Mouse (Mus musculus): ENCODE data around the gene Gm28729. TPM values are rescaled to one million over a fixed set of nuclear protein-coding genes. Genes with fewer than 3 reads are reported as not detected.
"Not testable (repeated sequence)": the region's sequence is repeated elsewhere in the genome, so short reads cannot be mapped to it uniquely, and the experiment has no call there.

The Gm28729 gene
- polyA plus RNA-seq, 1 experiment from 2014 or later = not detected

DNA sequence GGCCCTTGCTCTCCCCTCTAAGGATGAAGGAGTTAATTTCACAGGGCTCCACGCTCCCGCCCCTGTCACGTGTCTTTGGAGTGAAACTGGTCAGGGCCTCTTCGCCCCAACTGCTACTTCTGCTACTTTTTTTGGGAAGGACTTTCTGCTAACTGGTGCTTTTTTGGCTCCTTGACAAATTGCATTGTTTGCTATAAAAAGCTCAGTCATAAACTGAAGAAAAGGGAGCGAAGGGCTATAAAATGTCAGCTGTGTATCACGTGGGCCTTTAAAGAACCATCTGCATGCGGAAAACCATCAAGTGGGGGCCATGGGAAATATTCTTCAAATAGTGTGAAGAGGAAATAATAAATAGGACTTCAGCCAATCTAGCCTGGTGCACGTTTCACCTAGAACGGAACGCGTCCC is 5.6 kb upstream of the Gm28729 start:
- no peak overlapping the region for H3K27ac ChIP-seq (ENCODE audit: low read depth)
- TF ChIP-seq CTCF (IDR thresholded peaks at IDR 0.05; ENCODE audit: low read depth) (no peak), EP300 (IDR thresholded peaks at IDR 0.05; ENCODE audit: low read depth) (no peak)
- no peaks in the 10 kb centered on the region for H3K27me3 ChIP-seq (ENCODE audit: insufficient read depth, low read length)
- DNase-seq (no peak), ATAC-seq (no peak)
- H3K4me3 ChIP-seq (ENCODE audit: low read depth, low read length) = no peak overlapping the region
- no peak overlapping the region for H3K4me2 ChIP-seq (ENCODE audit: low read depth, low read length)
- no peaks in the 10 kb centered on the region for H3K9me3 ChIP-seq (ENCODE audit: low read length)
- H3K9ac ChIP-seq (replicated peaks) = no peak overlapping the region
- peaks cover 2% of the 10 kb centered on the region; the same call in 1 of the 2 replicates for H3K4me1 ChIP-seq (ENCODE audit: insufficient read depth)
- no peaks in the 10 kb centered on the region for H3K36me3 ChIP-seq (replicated peaks; ENCODE audit: insufficient read depth, low read length)
- WGBS (ENCODE audit: insufficient replicate concordance) = 55% methylated on average over 11 of the region's 11 CpGs

- Histone ChIP-seq H3K36me3 (replicated peaks; ENCODE audit: insufficient read depth, low read length) (no peaks in the 10 kb centered on the region), H3K27me3 (ENCODE audit: insufficient read depth, low read length) (no peaks in the 10 kb centered on the region), H3K9me3 (ENCODE audit: low read length) (no peaks in the 10 kb centered on the region), H3K9ac (replicated peaks) (no peak overlapping the region), H3K4me3 (ENCODE audit: low read depth, low read length) (no peak overlapping the region), H3K27ac (ENCODE audit: low read depth) (no peak overlapping the region), H3K4me1 (ENCODE audit: insufficient read depth) (peaks cover 2% of the 10 kb centered on the region; the same call in 1 of the 2 replicates), H3K4me2 (ENCODE audit: low read depth, low read length) (no peak overlapping the region)
- DNase-seq = no peak
- ATAC-seq = no peak
- 69% methylated on average over 10 of the region's 10 CpGs for WGBS (ENCODE audit: insufficient replicate concordance)
- TF ChIP-seq EP300 (IDR thresholded peaks at IDR 0.05; ENCODE audit: low read depth) = no peak
- no peak for TF ChIP-seq CTCF (IDR thresholded peaks at IDR 0.05; ENCODE audit: low read depth)
Observed at GRCm38 (mm10) chr9:96529961-96530673, 5.1 kb upstream of the Gm28729 start.

- DNase-seq (no peak), ATAC-seq (no peak)
- no peak overlapping the region for H3K4me3 ChIP-seq (ENCODE audit: low read depth, low read length)
- H3K4me1 ChIP-seq (ENCODE audit: insufficient read depth) = no peaks in the 10 kb centered on the region
- no peak overlapping the region for H3K27ac ChIP-seq (ENCODE audit: low read depth)
- TF ChIP-seq CTCF (IDR thresholded peaks at IDR 0.05; ENCODE audit: low read depth) (no peak), EP300 (IDR thresholded peaks at IDR 0.05; ENCODE audit: low read depth) (no peak)
- no peaks in the 10 kb centered on the region for H3K9me3 ChIP-seq (ENCODE audit: low read length)
- WGBS (ENCODE audit: insufficient replicate concordance) = 54% methylated on average over 4 of the region's 4 CpGs
- no peak overlapping the region for H3K9ac ChIP-seq (replicated peaks)
- H3K36me3 ChIP-seq (replicated peaks; ENCODE audit: insufficient read depth, low read length) = no peaks in the 10 kb centered on the region
- H3K27me3 ChIP-seq (ENCODE audit: insufficient read depth, low read length) = no peaks in the 10 kb centered on the region
- H3K4me2 ChIP-seq (ENCODE audit: low read depth, low read length) = no peak overlapping the region
Observed at GRCm38 (mm10) chr9:96526011-96526410, 947 bp upstream of the Gm28729 start.

DNA sequence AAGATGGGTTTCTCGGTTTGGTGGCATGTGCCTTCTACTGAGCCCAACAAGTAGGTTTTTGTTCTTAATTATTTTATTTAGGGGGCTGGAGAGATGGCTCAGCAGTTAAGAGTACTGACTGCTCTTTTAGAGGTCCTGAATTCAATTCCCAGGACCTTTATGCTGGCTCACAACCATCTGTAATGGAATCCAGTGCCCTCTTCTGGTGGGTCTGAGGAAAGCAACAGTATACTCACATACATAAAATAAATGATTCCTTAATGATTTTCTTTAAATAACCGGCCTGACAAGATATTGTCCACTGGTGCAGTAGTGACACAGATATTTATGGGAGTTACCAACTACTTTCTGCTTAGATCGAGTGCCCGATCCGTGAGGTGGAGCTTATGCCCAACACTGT is 1.9 kb downstream of the Gm28729 start:
- no peaks in the 10 kb centered on the region for H3K9me3 ChIP-seq (ENCODE audit: low read length)
- no peak overlapping the region for H3K4me2 ChIP-seq (ENCODE audit: low read depth, low read length)
- DNase-seq (no peak), ATAC-seq (no peak)
- H3K36me3 ChIP-seq (replicated peaks; ENCODE audit: insufficient read depth, low read length) = no peaks in the 10 kb centered on the region
- WGBS (ENCODE audit: insufficient replicate concordance) = 87% methylated on average over 5 of the region's 5 CpGs
- H3K9ac ChIP-seq (replicated peaks) = no peak overlapping the region
- H3K27me3 ChIP-seq (ENCODE audit: insufficient read depth, low read length) = no peaks in the 10 kb centered on the region
- no peak overlapping the region for H3K27ac ChIP-seq (ENCODE audit: low read depth)
- H3K4me1 ChIP-seq (ENCODE audit: insufficient read depth) = no peaks in the 10 kb centered on the region
- H3K4me3 ChIP-seq (ENCODE audit: low read depth, low read length) = no peak overlapping the region
- TF ChIP-seq EP300 (IDR thresholded peaks at IDR 0.05; ENCODE audit: low read depth) = no peak
- TF ChIP-seq CTCF (IDR thresholded peaks at IDR 0.05; ENCODE audit: low read depth) = peak; percentile 36; the same call in 1 of the 2 replicates

DNA sequence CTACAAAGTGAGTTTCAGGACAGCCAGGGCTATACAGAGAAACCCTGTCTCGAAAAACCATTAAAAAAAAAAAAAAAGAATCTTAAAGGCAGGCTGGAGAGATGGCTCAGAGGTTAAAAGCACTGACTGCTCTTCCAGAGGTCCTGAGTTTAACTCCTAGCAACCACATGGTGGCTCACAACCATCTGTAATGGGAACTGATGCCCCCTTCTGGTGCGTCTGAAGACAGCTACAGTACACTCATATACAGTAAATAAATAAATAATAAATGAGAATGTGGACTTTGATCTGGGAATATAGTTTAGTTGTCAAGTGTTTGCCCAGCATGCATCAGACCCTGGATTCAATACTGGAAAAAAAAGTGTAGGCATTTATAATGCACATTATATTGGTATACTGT is 3.5 kb downstream of the Gm28729 start:
- TF ChIP-seq CTCF (IDR thresholded peaks at IDR 0.05; ENCODE audit: low read depth) = peak; percentile 41
- H3K9ac ChIP-seq (replicated peaks); H3K4me2 ChIP-seq (ENCODE audit: low read depth, low read length); H3K4me1 ChIP-seq (ENCODE audit: insufficient read depth); DNase-seq; H3K36me3 ChIP-seq (replicated peaks; ENCODE audit: insufficient read depth, low read length); H3K27me3 ChIP-seq (ENCODE audit: insufficient read depth, low read length); H3K9me3 ChIP-seq (ENCODE audit: low read length); H3K27ac ChIP-seq (ENCODE audit: low read depth); H3K4me3 ChIP-seq (ENCODE audit: low read depth, low read length); ATAC-seq: not testable (repeated sequence)
- WGBS (ENCODE audit: insufficient replicate concordance) = 68% methylated on average over 2 of the region's 2 CpGs

DNA sequence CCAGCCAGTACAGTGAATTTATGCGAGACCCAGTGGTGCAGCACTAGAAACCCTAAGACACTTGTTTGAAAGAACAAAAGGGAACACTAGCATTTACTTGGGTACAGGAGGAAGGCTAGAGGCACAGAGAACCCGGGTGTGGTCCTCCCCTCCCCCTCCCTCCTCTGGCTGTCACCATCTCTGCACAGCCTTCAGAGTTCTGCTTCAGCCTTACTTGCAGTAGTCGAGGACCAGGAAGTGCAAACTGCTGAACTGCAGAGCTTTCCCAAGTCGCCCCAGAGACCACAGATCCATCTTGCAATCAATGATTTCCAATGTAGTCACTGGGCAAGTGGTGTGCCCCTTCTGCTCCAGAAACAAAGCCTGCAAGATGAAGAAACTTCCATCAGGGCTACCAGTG is 7.6 kb downstream of the Gm28729 start:
- WGBS (ENCODE audit: insufficient replicate concordance) = 20% methylated on average over 4 of the region's 4 CpGs
- TF ChIP-seq EP300 (IDR thresholded peaks at IDR 0.05; ENCODE audit: low read depth) (no peak), CTCF (IDR thresholded peaks at IDR 0.05; ENCODE audit: low read depth) (no peak)
- Histone ChIP-seq H3K36me3 (replicated peaks; ENCODE audit: insufficient read depth, low read length) (no peaks in the 10 kb centered on the region), H3K27ac (ENCODE audit: low read depth) (no peak overlapping the region), H3K4me3 (ENCODE audit: low read depth, low read length) (no peak overlapping the region), H3K9ac (replicated peaks) (no peak overlapping the region), H3K27me3 (ENCODE audit: insufficient read depth, low read length) (no peaks in the 10 kb centered on the region), H3K4me1 (ENCODE audit: insufficient read depth) (no peaks in the 10 kb centered on the region), H3K4me2 (ENCODE audit: low read depth, low read length) (no peak overlapping the region), H3K9me3 (ENCODE audit: low read length) (no peaks in the 10 kb centered on the region)
- peak; percentile 45; the same call in 1 of the 2 replicates for ATAC-seq
- peak; percentile 48 for DNase-seq
